Mouse (Mus musculus) cerebellum, adult 2 months (tissue): ENCODE results near the gene Prdx5. TPM values are rescaled to one million over a fixed set of nuclear protein-coding genes. Genes with fewer than 3 reads are reported as not detected.

ENCODE experiments used
- DNase-seq, 2 experiments: peaks; one replicate each; pipeline ENCODE4 v3.0.0; 2021
- H3K27ac ChIP-seq: fragments of 200-500 bp; 2 replicates; pipeline ENCODE4 v1.5.1; 2012; ENCODE audit warnings: low read length, control low read depth, inconsistent platforms; ENCODE audit not compliant: insufficient read depth
- H3K27me3 ChIP-seq: fragments of 200-500 bp; 2 replicates; pipeline ENCODE4 v1.6.1; 2012; ENCODE audit warnings: inconsistent platforms, mild to moderate bottlenecking, low read length, moderate library complexity; ENCODE audit not compliant: control insufficient read depth, insufficient read depth
- H3K4me1 ChIP-seq: fragments of 200-500 bp; 2 replicates; pipeline ENCODE4 v1.6.1; 2011; ENCODE audit warnings: low read length; ENCODE audit not compliant: control insufficient read depth, insufficient read depth
- H3K4me3 ChIP-seq: fragments of 200-500 bp; replicated peaks from 2 replicates; pipeline ENCODE3; 2011; ENCODE audit warnings: mild to moderate bottlenecking, low read depth, low read length, control low read depth; ENCODE audit not compliant: insufficient read depth
- CTCF ChIP-seq: fragments of 200-500 bp; IDR thresholded peaks from 2 replicates; pipeline ENCODE4 v1.5.1; 2011; ENCODE audit warnings: low read depth, mild to moderate bottlenecking, control low read depth, low read length, moderate library complexity, borderline replicate concordance; ENCODE audit not compliant: insufficient read depth
- POLR2A ChIP-seq: fragments of 200-500 bp; IDR thresholded peaks from 2 replicates; pipeline ENCODE4 v1.6.1; 2011; ENCODE audit warnings: low read length, control low read depth, borderline replicate concordance; ENCODE audit not compliant: insufficient read depth
- WGBS: fragments of 180-500 bp; shearing (Covaris S2); methylation state at CpG from one replicate; pipeline ENCODE4 v1.1.7; 2018; 5-methylcytosine and 5-hydroxymethylcytosine counted together
- polyA plus RNA-seq: library from polyadenylated mRNA; depleted of rRNA; stranded (reverse); fragments of >200 nt; gene quantifications from 2 replicates; pipeline ENCODE4 v1.2.3, GENCODE M21; 2012; rRNA removed

Prdx5 gene
- polyA plus RNA-seq, 1 experiment: 537 TPM

GRCm38 (mm10) chr19:6861451-6861850 is 48.5 kb downstream of the Prdx5 start:
- no peaks in the 10 kb centered on the region for H3K27me3 ChIP-seq
- TF ChIP-seq CTCF: no peak
- no peak for TF ChIP-seq POLR2A
- 96% methylated on average over 4 of the region's 4 CpGs for WGBS
- H3K27ac ChIP-seq: no peak overlapping the region
- H3K4me1 ChIP-seq: no peaks in the 10 kb centered on the region
- no peak for DNase-seq
- no peak overlapping the region for H3K4me3 ChIP-seq

GRCm38 (mm10) chr19:6860706-6861105 is 49.2 kb downstream of the Prdx5 start:
- no peaks in the 10 kb centered on the region for H3K27me3 ChIP-seq

GRCm38 (mm10) chr19:6859971-6860370 is 49.9 kb downstream of the Prdx5 start:
- WGBS: 90% methylated on average over 3 of the region's 3 CpGs
- no peak for DNase-seq
- Histone ChIP-seq H3K27ac (no peak overlapping the region), H3K4me3 (no peak overlapping the region), H3K4me1 (peaks cover 9% of the 10 kb centered on the region), H3K27me3 (no peaks in the 10 kb centered on the region)
- TF ChIP-seq CTCF (no peak), POLR2A (no peak)

More at GRCm38 (mm10) chr19:6860706-6861105, 49.2 kb downstream of the Prdx5 start:
- no peak for DNase-seq
- no peak overlapping the region for H3K4me3 ChIP-seq
- 73% methylated on average over 6 of the region's 6 CpGs for WGBS
- no peak overlapping the region for H3K27ac ChIP-seq
- peaks cover 5% of the 10 kb centered on the region for H3K4me1 ChIP-seq
- TF ChIP-seq POLR2A: no peak
- no peak for TF ChIP-seq CTCF

- TF ChIP-seq CTCF: no peak
- TF ChIP-seq POLR2A: no peak
- Histone ChIP-seq H3K4me1 (peaks cover 9% of the 10 kb centered on the region), H3K27ac (no peak overlapping the region), H3K4me3 (no peak overlapping the region), H3K27me3 (no peaks in the 10 kb centered on the region)
- DNase-seq: no peak
- WGBS: 69% methylated on average over 2 of the region's 2 CpGs
These were observed 50.8 kb downstream of the Prdx5 start for GRCm38 (mm10) chr19:6859032-6859651.

GRCm38 (mm10) chr19:6858031-6858430 is 51.9 kb downstream of the Prdx5 start, which contains the start of gene Ccdc88b:
TSS of gene Ccdc88b (minus strand) at chr19:6858211.
- DNase-seq: no peak
- Histone ChIP-seq H3K4me1 (peaks cover 9% of the 10 kb centered on the region), H3K27me3 (no peaks in the 10 kb centered on the region), H3K4me3 (no peak within 1 kb of the TSS), H3K27ac (no peak within 1 kb of the TSS)
- WGBS: 92% methylated on average over 7 of the region's 7 CpGs
- TF ChIP-seq POLR2A (no peak), CTCF (no peak)

GRCm38 (mm10) chr19:6857391-6858005 is 52.4 kb downstream of the Prdx5 start:
- DNase-seq: no peak
- 84% methylated on average over 9 of the region's 9 CpGs for WGBS
- Histone ChIP-seq H3K27ac (no peak overlapping the region), H3K27me3 (no peaks in the 10 kb centered on the region), H3K4me3 (no peak overlapping the region), H3K4me1 (peaks cover 9% of the 10 kb centered on the region)
- TF ChIP-seq CTCF (no peak), POLR2A (no peak)

- no peak for TF ChIP-seq CTCF
- TF ChIP-seq POLR2A: no peak
- Histone ChIP-seq H3K4me1 (peaks cover 9% of the 10 kb centered on the region), H3K27me3 (no peaks in the 10 kb centered on the region), H3K4me3 (no peak overlapping the region), H3K27ac (no peak overlapping the region)
- DNase-seq: no peak
- 86% methylated on average over 3 of the region's 3 CpGs for WGBS
These were observed 52.9 kb downstream of the Prdx5 start for GRCm38 (mm10) chr19:6857003-6857360.

Other genes starting within 250 kb of the Prdx5 start
- gene Rps6ka4, start 69.5 kb downstream of the Prdx5 start, polyA plus RNA-seq: 26.3 and 28.7 TPM in 2 replicates
- 1.7 and 2.1 TPM in 2 replicates for gene Ccdc88b, start 51.9 kb downstream of the Prdx5 start, polyA plus RNA-seq
- gene Trmt112, start 408 bp downstream of the Prdx5 start, polyA plus RNA-seq: 122 and 124 TPM in 2 replicates
- 95.3 and 103 TPM in 2 replicates for gene Esrra, start 11.7 kb upstream of the Prdx5 start, polyA plus RNA-seq
- gene Catsperz, start 15.3 kb upstream of the Prdx5 start, polyA plus RNA-seq: 2.8 and 3.2 TPM in 2 replicates
- gene Kcnk4, start 24.4 kb upstream of the Prdx5 start, polyA plus RNA-seq: 5.8 and 5.9 TPM in 2 replicates
- 71.6 and 73.8 TPM in 2 replicates for gene Bad, start 31.8 kb upstream of the Prdx5 start, polyA plus RNA-seq
- gene Gpr137, start 32.4 kb upstream of the Prdx5 start, polyA plus RNA-seq: 125 and 127 TPM in 2 replicates
- 50.1 and 51.7 TPM in 2 replicates for gene Ppp1r14b, start 64.9 kb upstream of the Prdx5 start, polyA plus RNA-seq
- 53.2 and 57.6 TPM in 2 replicates for gene Plcb3, start 66.4 kb upstream of the Prdx5 start, polyA plus RNA-seq
- 214 and 257 TPM in 2 replicates for gene Fkbp2, start 70.4 kb upstream of the Prdx5 start, polyA plus RNA-seq
- gene Vegfb, start 77.5 kb upstream of the Prdx5 start, polyA plus RNA-seq: 90.4 and 100.0 TPM in 2 replicates
- gene Dnajc4, start 82.5 kb upstream of the Prdx5 start, polyA plus RNA-seq: 63.6 and 66.4 TPM in 2 replicates
- 40.4 and 43.5 TPM in 2 replicates for gene Nudt22, start 86.0 kb upstream of the Prdx5 start, polyA plus RNA-seq
- 29.6 and 31.3 TPM in 2 replicates for gene Trpt1, start 86.0 kb upstream of the Prdx5 start, polyA plus RNA-seq
- 2.2 and 2.3 TPM in 2 replicates for gene Fermt3, start 109.4 kb upstream of the Prdx5 start, polyA plus RNA-seq
- 215 and 217 TPM in 2 replicates for gene Stip1, start 129.9 kb upstream of the Prdx5 start, polyA plus RNA-seq
- gene Macrod1, start 146.7 kb upstream of the Prdx5 start, polyA plus RNA-seq: 30.8 and 33.8 TPM in 2 replicates
- gene Flrt1, start 195.6 kb upstream of the Prdx5 start, polyA plus RNA-seq: 5.4 and 6.2 TPM in 2 replicates